Mouse (Mus musculus) lung, postnatal 10 days (tissue): Measurements from ENCODE around the gene Cops8.

Experiments
- DNase-seq: peaks from one replicate; pipeline ENCODE4 v3.0.0; 2021

Gene Cops8

GRCm38 (mm10) chr1:90602759-90603560, at the start of gene Cops8:
Gene Cops8 (plus strand): TSS chr1:90602981.
- DNase-seq: peak; percentile 98

GRCm38 (mm10) chr1:90557140-90557539, 45.6 kb upstream of the Cops8 start:
- DNase-seq: peak; percentile 11

GRCm38 (mm10) chr1:90560942-90561726, 41.6 kb upstream of the Cops8 start:
- DNase-seq: peak; percentile 12

GRCm38 (mm10) chr1:90563945-90564344, 38.8 kb upstream of the Cops8 start:
- DNase-seq: no peak

GRCm38 (mm10) chr1:90566664-90567440, 35.9 kb upstream of the Cops8 start:
- DNase-seq: no peak

- no peak for DNase-seq
Observed at GRCm38 (mm10) chr1:90573831-90574230, 28.9 kb upstream of the Cops8 start.

GRCm38 (mm10) chr1:90574845-90575244, 27.9 kb upstream of the Cops8 start:
- DNase-seq: no peak

GRCm38 (mm10) chr1:90577417-90577816, 25.4 kb upstream of the Cops8 start:
- DNase-seq: peak; percentile 36

- no peak for DNase-seq
Observed at GRCm38 (mm10) chr1:90582635-90583034, 20.1 kb upstream of the Cops8 start.

GRCm38 (mm10) chr1:90588021-90588734, 14.6 kb upstream of the Cops8 start:
- peak; percentile 91 for DNase-seq

GRCm38 (mm10) chr1:90590797-90591196, 12.0 kb upstream of the Cops8 start:
- DNase-seq: peak; percentile 86

GRCm38 (mm10) chr1:90592784-90593183, 10.0 kb upstream of the Cops8 start:
- peak; percentile 87 for DNase-seq

- peak; percentile 87 for DNase-seq
Observed at GRCm38 (mm10) chr1:90599226-90599625, 3.6 kb upstream of the Cops8 start.

- DNase-seq: no peak
Observed at GRCm38 (mm10) chr1:90601096-90601495, 1.7 kb upstream of the Cops8 start.

GRCm38 (mm10) chr1:90603561-90603887, 743 bp downstream of the Cops8 start:
- no peak for DNase-seq

GRCm38 (mm10) chr1:90609363-90609762, 6.6 kb downstream of the Cops8 start:
- DNase-seq: no peak

- DNase-seq: peak; percentile 81
Observed at GRCm38 (mm10) chr1:90617258-90617657, 14.5 kb downstream of the Cops8 start.

- peak; percentile 23 for DNase-seq
Observed at GRCm38 (mm10) chr1:90633415-90634030, 30.7 kb downstream of the Cops8 start.

GRCm38 (mm10) chr1:90634205-90634745, 31.5 kb downstream of the Cops8 start:
- DNase-seq: no peak

GRCm38 (mm10) chr1:90638335-90638734, 35.6 kb downstream of the Cops8 start:
- peak; percentile 85 for DNase-seq

GRCm38 (mm10) chr1:90650781-90651437, 48.1 kb downstream of the Cops8 start:
- peak; percentile 91 for DNase-seq
